Mouse (Mus musculus): Measurements from ENCODE around the gene Pak1ip1. TPM values are rescaled to one million over a fixed set of nuclear protein-coding genes. Genes with fewer than 3 reads are reported as not detected.

Gene Pak1ip1
- polyA plus RNA-seq, 1 experiment from 2014 or later, result 45.8 TPM

GRCm38 (mm10) chr13:41000140-41000925 is 490 bp upstream of the Pak1ip1 start:
- H3K9ac ChIP-seq (replicated peaks), result peak overlapping the region; percentile 79
- 1% methylated on average over 25 of the region's 25 CpGs for WGBS (ENCODE audit: insufficient replicate concordance)
- peak; percentile 54 for TF ChIP-seq CTCF (IDR thresholded peaks at IDR 0.05; ENCODE audit: low read depth)
- TF ChIP-seq EP300 (IDR thresholded peaks at IDR 0.05; ENCODE audit: low read depth), result no peak
- peak overlapping the region; percentile 98 for H3K27ac ChIP-seq (ENCODE audit: low read depth)
- H3K9me3 ChIP-seq (ENCODE audit: low read length), result no peaks in the 10 kb centered on the region
- DNase-seq (peak; percentile 58), ATAC-seq (peak; percentile 35)
- H3K4me1 ChIP-seq (ENCODE audit: insufficient read depth), result peaks cover 29% of the 10 kb centered on the region
- no peaks in the 10 kb centered on the region for H3K27me3 ChIP-seq (ENCODE audit: insufficient read depth, low read length)
- peaks cover 8% of the 10 kb centered on the region for H3K36me3 ChIP-seq (replicated peaks; ENCODE audit: insufficient read depth, low read length)
- H3K4me3 ChIP-seq (ENCODE audit: low read depth, low read length), result peak overlapping the region; percentile 82
- peak overlapping the region; percentile 98 for H3K4me2 ChIP-seq (ENCODE audit: low read depth, low read length)

GRCm38 (mm10) chr13:41002001-41002400 is 1.2 kb downstream of the Pak1ip1 start:
- TF ChIP-seq EP300 (IDR thresholded peaks at IDR 0.05; ENCODE audit: low read depth), result no peak
- TF ChIP-seq CTCF (IDR thresholded peaks at IDR 0.05; ENCODE audit: low read depth), result no peak
- 0 out of 2 replicates have a peak overlapping the region, but pooled peaks have one; percentile 5 for H3K9ac ChIP-seq (replicated peaks)
- H3K4me2 ChIP-seq (ENCODE audit: low read depth, low read length), result peak overlapping the region; percentile 98
- 72% methylated on average over 5 of the region's 5 CpGs for WGBS (ENCODE audit: insufficient replicate concordance)
- no peaks in the 10 kb centered on the region for H3K9me3 ChIP-seq (ENCODE audit: low read length)
- peaks cover 24% of the 10 kb centered on the region for H3K36me3 ChIP-seq (replicated peaks; ENCODE audit: insufficient read depth, low read length)
- H3K27me3 ChIP-seq (ENCODE audit: insufficient read depth, low read length), result no peaks in the 10 kb centered on the region
- ATAC-seq (no peak), DNase-seq (no peak)
- H3K4me3 ChIP-seq (ENCODE audit: low read depth, low read length), result peak overlapping the region; percentile 82
- peaks cover 31% of the 10 kb centered on the region for H3K4me1 ChIP-seq (ENCODE audit: insufficient read depth)
- H3K27ac ChIP-seq (ENCODE audit: low read depth), result no peak overlapping the region

- H3K27ac ChIP-seq (ENCODE audit: low read depth), result no peak overlapping the region
- TF ChIP-seq EP300 (IDR thresholded peaks at IDR 0.05; ENCODE audit: low read depth) (no peak), CTCF (IDR thresholded peaks at IDR 0.05; ENCODE audit: low read depth) (no peak)
- no peak for ATAC-seq
These were observed 5.4 kb downstream of the Pak1ip1 start for GRCm38 (mm10) chr13:41006244-41006643.

GRCm38 (mm10) chr13:41008271-41008670 is 7.4 kb downstream of the Pak1ip1 start:
- no peak for DNase-seq
- peaks cover 82% of the 10 kb centered on the region for H3K36me3 ChIP-seq (replicated peaks; ENCODE audit: insufficient read depth, low read length)
- H3K9ac ChIP-seq (replicated peaks), result no peak overlapping the region
- no peaks in the 10 kb centered on the region for H3K9me3 ChIP-seq (ENCODE audit: low read length)
- no peak overlapping the region for H3K27ac ChIP-seq (ENCODE audit: low read depth)
- no peak overlapping the region for H3K4me3 ChIP-seq (ENCODE audit: low read depth, low read length)
- WGBS (ENCODE audit: insufficient replicate concordance), result 83% methylated on average over 10 of the region's 10 CpGs
- no peak overlapping the region for H3K4me2 ChIP-seq (ENCODE audit: low read depth, low read length)
- TF ChIP-seq CTCF (IDR thresholded peaks at IDR 0.05; ENCODE audit: low read depth) (no peak), EP300 (IDR thresholded peaks at IDR 0.05; ENCODE audit: low read depth) (no peak)
- H3K4me1 ChIP-seq (ENCODE audit: insufficient read depth), result peaks cover 9% of the 10 kb centered on the region; the same call in 1 of the 2 replicates
- H3K27me3 ChIP-seq (ENCODE audit: insufficient read depth, low read length), result no peaks in the 10 kb centered on the region
- no peak for ATAC-seq

More at GRCm38 (mm10) chr13:41006244-41006643, 5.4 kb downstream of the Pak1ip1 start:
- 82% methylated on average over 4 of the region's 4 CpGs for WGBS (ENCODE audit: insufficient replicate concordance)
- Histone ChIP-seq H3K9ac (replicated peaks) (no peak overlapping the region), H3K4me2 (ENCODE audit: low read depth, low read length) (no peak overlapping the region), H3K36me3 (replicated peaks; ENCODE audit: insufficient read depth, low read length) (peaks cover 66% of the 10 kb centered on the region), H3K9me3 (ENCODE audit: low read length) (no peaks in the 10 kb centered on the region), H3K4me1 (ENCODE audit: insufficient read depth) (peaks cover 20% of the 10 kb centered on the region), H3K27me3 (ENCODE audit: insufficient read depth, low read length) (no peaks in the 10 kb centered on the region), H3K4me3 (ENCODE audit: low read depth, low read length) (no peak overlapping the region)
- no peak for DNase-seq

GRCm38 (mm10) chr13:41008946-41009345 is 8.1 kb downstream of the Pak1ip1 start:
- Histone ChIP-seq H3K27me3 (ENCODE audit: insufficient read depth, low read length) (no peaks in the 10 kb centered on the region), H3K9me3 (ENCODE audit: low read length) (no peaks in the 10 kb centered on the region), H3K4me1 (ENCODE audit: insufficient read depth) (peaks cover 7% of the 10 kb centered on the region; the same call in 1 of the 2 replicates), H3K4me3 (ENCODE audit: low read depth, low read length) (no peak overlapping the region), H3K4me2 (ENCODE audit: low read depth, low read length) (no peak overlapping the region), H3K9ac (replicated peaks) (no peak overlapping the region), H3K27ac (ENCODE audit: low read depth) (no peak overlapping the region), H3K36me3 (replicated peaks; ENCODE audit: insufficient read depth, low read length) (peaks cover 81% of the 10 kb centered on the region)
- WGBS (ENCODE audit: insufficient replicate concordance), result 83% methylated on average over 8 of the region's 8 CpGs
- no peak for DNase-seq
- TF ChIP-seq CTCF (IDR thresholded peaks at IDR 0.05; ENCODE audit: low read depth) (peak; percentile 40), EP300 (IDR thresholded peaks at IDR 0.05; ENCODE audit: low read depth) (no peak)
- ATAC-seq, result no peak

GRCm38 (mm10) chr13:41015829-41016634 is 15.2 kb downstream of the Pak1ip1 start, which contains the start of gene Tmem14c:
TSS of gene Tmem14c (plus strand) at chr13:41016292.
- H3K9me3 ChIP-seq (ENCODE audit: low read length), result no peaks in the 10 kb centered on the region
- H3K4me2 ChIP-seq (ENCODE audit: low read depth, low read length), result peak within 1 kb of the TSS; percentile 71
- peaks cover 52% of the 10 kb centered on the region for H3K36me3 ChIP-seq (replicated peaks; ENCODE audit: insufficient read depth, low read length)
- TF ChIP-seq EP300 (IDR thresholded peaks at IDR 0.05; ENCODE audit: low read depth), result 0 out of 2 replicates have a peak, but pooled peaks have one; percentile 31
- no peak for TF ChIP-seq CTCF (IDR thresholded peaks at IDR 0.05; ENCODE audit: low read depth)
- under 1% methylated on average over 43 of the region's 43 CpGs for WGBS (ENCODE audit: insufficient replicate concordance)
- H3K27ac ChIP-seq (ENCODE audit: low read depth), result peak within 1 kb of the TSS; percentile 94
- peak; percentile 90 for ATAC-seq
- H3K9ac ChIP-seq (replicated peaks), result peak within 1 kb of the TSS; percentile 81
- peaks cover 38% of the 10 kb centered on the region for H3K4me1 ChIP-seq (ENCODE audit: insufficient read depth)
- no peaks in the 10 kb centered on the region for H3K27me3 ChIP-seq (ENCODE audit: insufficient read depth, low read length)
- peak; percentile 97 for DNase-seq
- H3K4me3 ChIP-seq (ENCODE audit: low read depth, low read length), result peak within 1 kb of the TSS; percentile 70
